In the genomic region with DNA sequence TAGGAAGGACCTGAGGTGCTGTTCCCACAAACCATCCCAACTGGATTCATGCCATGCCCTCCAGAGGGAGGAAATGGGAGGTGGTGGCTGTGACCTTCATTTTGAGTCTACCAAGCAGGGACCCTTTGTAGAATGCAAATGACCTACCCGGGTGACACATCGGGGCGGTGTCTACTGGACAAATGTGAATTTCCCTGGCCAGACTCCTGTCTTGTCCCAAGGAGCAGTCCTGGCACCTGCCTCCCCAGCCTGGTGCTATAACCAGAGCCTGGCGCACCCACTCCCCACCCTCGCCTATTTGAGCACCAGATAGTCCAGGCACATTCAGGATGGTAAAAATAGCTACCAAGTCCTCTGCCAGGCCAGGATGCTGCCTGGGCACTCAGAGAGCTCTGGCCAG, we compare ENCODE assay signal across 8 mouse cellular contexts.
DNase-seq lines count a peak whose midpoint lies in the region; ATAC-seq and TF ChIP-seq lines count a peak whose summit lies in the region.

No protein-coding gene starts in this region.

- H3K4me3 ChIP-seq in liver, postnatal 0 days (ENCODE audit: low read depth, low read length), result no peak overlapping the region
- peak overlapping the region; percentile 21; the same call in 1 of the 2 replicates for H3K4me3 ChIP-seq in intestine, postnatal 0 days (ENCODE audit: low read depth, low read length)
- peak overlapping the region; percentile 34; the same call in 1 of the 2 replicates for H3K4me3 ChIP-seq in stomach, embryonic 14.5 days (ENCODE audit: low read depth, low read length)

- peaks cover 10% of the 10 kb centered on the region; the same call in 1 of the 2 replicates for H3K36me3 ChIP-seq in liver, postnatal 0 days (replicated peaks; ENCODE audit: insufficient read depth, low read length)
- H3K36me3 ChIP-seq in intestine, postnatal 0 days (ENCODE audit: control insufficient read depth, insufficient read depth), result no peaks in the 10 kb centered on the region; the same call in 1 of the 2 replicates
- no peaks in the 10 kb centered on the region for H3K36me3 ChIP-seq in stomach, embryonic 14.5 days (ENCODE audit: control insufficient read depth, insufficient read depth, low read length)

- ATAC-seq in liver, postnatal 0 days, result no peak
- ATAC-seq in intestine, postnatal 0 days, result no peak
- ATAC-seq in stomach, embryonic 14.5 days (ENCODE audit: insufficient number of reproducible peaks, insufficient read depth, low FRiP score, low read depth), result no peak

- 0 out of 2 replicates have a peak, but pooled peaks cover 2% of the 10 kb centered on the region for H3K4me1 ChIP-seq in liver, postnatal 0 days (ENCODE audit: insufficient read depth)
- H3K4me1 ChIP-seq in intestine, postnatal 0 days (replicated peaks; ENCODE audit: control insufficient read depth, insufficient read depth, low read length), result peaks cover 9% of the 10 kb centered on the region
- peaks cover 55% of the 10 kb centered on the region for H3K4me1 ChIP-seq in stomach, embryonic 14.5 days (ENCODE audit: control insufficient read depth, insufficient read depth, low read length)

- no peak for TF ChIP-seq CTCF in liver, postnatal 0 days (IDR thresholded peaks at IDR 0.05; ENCODE audit: low read depth)
- TF ChIP-seq CTCF in intestine, postnatal 0 days (IDR thresholded peaks at IDR 0.05; ENCODE audit: low read depth), result no peak

- H3K27ac ChIP-seq in liver, postnatal 0 days (ENCODE audit: low read depth), result peak overlapping the region; percentile 51; the same call in 1 of the 2 replicates
- H3K27ac ChIP-seq in intestine, postnatal 0 days (ENCODE audit: low read depth, low read length), result no peak overlapping the region
- peak overlapping the region; percentile 96; the same call in 1 of the 2 replicates for H3K27ac ChIP-seq in stomach, embryonic 14.5 days (ENCODE audit: low read length)

- peak; percentile 13 for DNase-seq in cerebellum, adult 11-12 months
- no peak for DNase-seq in cerebellum, postnatal 14 days
- DNase-seq in liver, postnatal 0 days, result no peak
- DNase-seq in liver, result no peak
- no peak for DNase-seq in layer of hippocampus, adult 11-12 months (ENCODE audit: low spot score)
- no peak for DNase-seq in spleen, postnatal 4 days (ENCODE audit: low spot score in 2 of 2)

- no peak overlapping the region for H3K4me2 ChIP-seq in liver, postnatal 0 days (ENCODE audit: low read depth, low read length)
- H3K4me2 ChIP-seq in intestine, postnatal 0 days (replicated peaks; ENCODE audit: low read depth), result peak overlapping the region; percentile 54
- H3K4me2 ChIP-seq in stomach, embryonic 14.5 days (replicated peaks; ENCODE audit: low read depth, low read length), result peak overlapping the region; percentile 60

- H3K9me3 ChIP-seq in liver, postnatal 0 days (ENCODE audit: low read length), result no peaks in the 10 kb centered on the region
- no peaks in the 10 kb centered on the region for H3K9me3 ChIP-seq in intestine, postnatal 0 days (ENCODE audit: control insufficient read depth)
- H3K9me3 ChIP-seq in stomach, embryonic 14.5 days (ENCODE audit: control insufficient read depth, low read depth, low read length), result no peaks in the 10 kb centered on the region

- 88% methylated on average over 5 of the region's 5 CpGs for WGBS in liver, postnatal 0 days (ENCODE audit: insufficient replicate concordance)
- WGBS in intestine, postnatal 0 days, result 81% methylated on average over 5 of the region's 5 CpGs
- 85% methylated on average over 5 of the region's 5 CpGs for WGBS in stomach, embryonic 14.5 days

- no peak for TF ChIP-seq EP300 in liver, postnatal 0 days (IDR thresholded peaks at IDR 0.05; ENCODE audit: low read depth)

- H3K9ac ChIP-seq in liver, postnatal 0 days (replicated peaks), result no peak overlapping the region
- peak overlapping the region; percentile 48; the same call in 1 of the 2 replicates for H3K9ac ChIP-seq in intestine, postnatal 0 days (ENCODE audit: low read depth, low read length)
- 0 out of 2 replicates have a peak overlapping the region, but pooled peaks have one; percentile 11 for H3K9ac ChIP-seq in stomach, embryonic 14.5 days (replicated peaks; ENCODE audit: low read depth, low read length)

- no peaks in the 10 kb centered on the region for H3K27me3 ChIP-seq in liver, postnatal 0 days (ENCODE audit: insufficient read depth, low read length)
- H3K27me3 ChIP-seq in intestine, postnatal 0 days (replicated peaks; ENCODE audit: control insufficient read depth, insufficient read depth, low read length), result no peaks in the 10 kb centered on the region
- no peaks in the 10 kb centered on the region for H3K27me3 ChIP-seq in stomach, embryonic 14.5 days (ENCODE audit: control insufficient read depth, insufficient read depth, low read length)
